Mouse (Mus musculus) cerebellum, adult 2 months (tissue): Measurements from ENCODE around the gene Maml3.

Experiments
- CTCF ChIP-seq: fragments of 200-500 bp; IDR thresholded peaks from 2 replicates; pipeline ENCODE4 v1.5.1; 2011; ENCODE audit warnings: low read depth, mild to moderate bottlenecking, control low read depth, low read length, moderate library complexity, borderline replicate concordance; ENCODE audit not compliant: insufficient read depth
- POLR2A ChIP-seq: fragments of 200-500 bp; IDR thresholded peaks from 2 replicates; pipeline ENCODE4 v1.6.1; 2011; ENCODE audit warnings: low read length, control low read depth, borderline replicate concordance; ENCODE audit not compliant: insufficient read depth

DNA sequence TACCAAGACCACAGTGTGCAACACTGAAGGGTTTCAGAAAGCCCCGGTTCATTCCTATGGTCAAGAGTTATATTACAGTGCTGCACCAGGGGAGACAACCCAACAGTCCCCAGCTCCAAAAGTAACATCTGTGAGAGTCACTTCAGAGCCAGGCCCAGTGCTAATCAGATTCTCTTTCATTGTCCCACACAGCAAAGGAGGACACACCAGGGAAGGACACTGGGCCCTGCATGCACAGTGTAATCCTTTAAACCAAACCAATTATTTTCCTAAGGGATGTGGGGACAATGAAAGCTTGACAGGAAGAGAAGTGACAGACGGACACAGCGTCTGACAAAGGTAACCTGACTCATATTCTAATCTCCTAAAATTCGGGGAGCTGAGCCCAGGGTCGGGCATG, 32.9 kb downstream of the Maml3 start:
- TF ChIP-seq POLR2A (no peak), CTCF (no peak)
